Mouse (Mus musculus): ENCODE measurements around the gene Ddb2.

Gene Ddb2

DNA sequence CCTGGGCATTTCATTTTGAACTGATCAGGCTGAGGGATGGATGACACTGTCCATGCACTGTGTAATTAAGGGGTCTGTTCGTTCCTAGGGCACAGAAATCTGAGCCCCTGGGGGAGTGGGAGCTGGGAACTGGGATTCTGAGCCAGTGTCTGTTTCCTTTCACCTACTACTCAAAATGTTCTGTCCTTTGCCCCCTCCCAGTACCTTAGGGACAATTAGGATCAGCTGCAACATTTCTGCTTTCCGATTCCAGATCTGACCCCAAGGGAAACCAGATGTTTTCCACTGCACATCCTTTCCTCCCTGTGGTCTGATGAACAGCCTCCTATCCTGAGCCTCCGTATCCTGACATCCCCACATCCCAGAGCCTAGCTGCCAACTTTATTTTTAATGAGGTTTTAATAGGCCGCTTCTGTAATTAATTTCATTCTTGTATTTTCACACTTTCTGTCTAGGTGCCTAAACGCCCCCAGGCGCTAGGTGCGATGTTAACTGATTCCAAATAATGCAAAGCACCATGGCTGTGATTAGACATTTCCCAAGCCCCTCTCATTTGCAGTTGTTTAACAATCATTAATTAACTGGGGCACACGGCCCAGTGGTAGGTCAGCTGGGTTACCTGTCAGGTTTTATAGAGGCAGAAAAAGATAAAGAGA, 18.1 kb upstream of the Ddb2 start:
- DNase-seq (ENCODE audit: low spot score), result no peak

DNA sequence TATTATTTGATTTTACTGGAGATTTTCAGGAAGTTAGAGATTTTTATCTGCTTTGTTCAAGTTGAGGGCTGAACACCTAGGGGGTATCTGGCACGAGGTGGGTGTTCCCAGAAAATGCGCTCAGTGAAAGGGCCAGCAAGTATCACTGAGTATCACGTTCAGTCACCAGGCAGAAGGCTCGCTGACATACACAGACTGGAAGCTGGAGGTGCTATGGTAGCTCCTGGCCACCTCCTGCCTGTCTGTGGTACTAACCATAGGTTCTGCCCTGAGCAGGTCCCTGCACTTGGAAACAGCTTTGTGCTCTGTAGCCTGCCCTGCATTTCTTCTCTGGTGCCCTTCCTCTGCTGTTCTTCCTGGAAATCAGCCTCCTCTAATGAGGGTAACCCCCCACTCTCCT, 15.7 kb upstream of the Ddb2 start:
- DNase-seq (ENCODE audit: low spot score), result no peak

DNA sequence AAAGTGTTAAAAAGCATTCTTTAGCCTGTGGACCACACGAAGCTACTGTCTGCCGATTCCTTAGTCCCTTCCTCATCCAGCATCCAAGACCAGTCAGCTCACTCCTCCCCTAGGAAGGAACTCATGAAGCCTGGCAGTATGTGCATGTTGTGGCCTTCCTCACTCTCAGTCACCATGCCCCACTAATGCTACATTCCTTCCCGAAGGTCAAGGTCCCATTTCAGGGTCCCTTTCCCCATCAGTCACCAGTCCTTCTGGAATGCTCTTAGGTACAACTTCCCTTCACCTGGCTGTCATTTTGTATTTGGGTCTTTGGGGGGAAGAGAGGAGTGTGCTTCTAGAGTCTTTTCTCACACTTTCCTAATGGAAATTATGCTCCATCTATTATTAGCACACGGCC, 15.2 kb upstream of the Ddb2 start:
- no peak for DNase-seq (ENCODE audit: low spot score)

DNA sequence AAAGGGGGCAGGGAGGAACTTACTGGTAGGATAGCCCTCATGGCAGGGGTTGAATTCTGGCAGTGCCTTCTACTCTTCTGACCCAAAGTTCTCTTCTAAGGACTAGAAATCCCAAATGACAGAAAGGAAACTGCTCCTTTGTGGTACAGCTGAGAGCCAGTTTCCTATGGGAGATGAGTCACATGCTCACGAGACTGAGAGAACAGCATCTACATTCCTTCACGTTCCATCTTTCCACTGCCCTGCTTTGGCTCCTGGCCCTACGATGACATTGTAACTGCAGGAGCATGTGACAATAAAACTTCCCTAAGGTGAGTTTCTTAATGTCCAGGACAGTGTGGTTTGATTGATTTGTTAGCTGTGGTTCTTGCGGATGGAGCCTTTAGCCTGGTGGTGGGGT, 11.6 kb upstream of the Ddb2 start:
- DNase-seq (ENCODE audit: low spot score), result no peak

DNA sequence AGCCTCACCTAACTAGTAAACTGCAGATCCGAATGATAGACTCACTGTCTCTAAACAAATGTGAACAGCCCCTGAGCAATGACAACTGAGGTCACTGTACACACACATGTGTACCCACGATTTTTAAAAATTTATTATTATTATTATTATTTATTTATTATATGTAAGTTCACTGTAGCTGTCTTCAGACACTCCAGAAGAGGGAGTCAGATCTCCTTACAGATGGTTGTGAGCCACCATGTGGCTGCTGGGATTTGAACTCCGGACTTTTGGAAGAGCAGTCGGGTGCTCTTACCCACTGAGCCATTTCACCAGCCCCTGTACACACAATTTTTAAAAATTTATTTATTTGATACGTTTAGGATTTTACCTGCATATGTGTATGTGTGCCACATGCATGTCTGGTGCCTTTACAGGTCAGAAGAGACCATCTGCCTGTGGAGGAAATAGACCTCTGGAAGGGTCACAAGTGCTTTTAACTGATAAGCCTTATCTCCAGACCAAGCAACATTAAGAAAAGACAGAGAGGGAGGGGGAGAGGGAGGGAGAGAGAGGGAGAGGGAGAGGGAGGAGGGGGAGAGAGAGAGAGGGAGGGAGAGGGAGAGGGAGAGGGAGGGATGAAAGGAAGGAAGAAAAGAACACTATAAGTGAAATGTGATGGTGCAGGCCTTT, 7.9 kb upstream of the Ddb2 start:
- no peak for DNase-seq (ENCODE audit: low spot score)

DNA sequence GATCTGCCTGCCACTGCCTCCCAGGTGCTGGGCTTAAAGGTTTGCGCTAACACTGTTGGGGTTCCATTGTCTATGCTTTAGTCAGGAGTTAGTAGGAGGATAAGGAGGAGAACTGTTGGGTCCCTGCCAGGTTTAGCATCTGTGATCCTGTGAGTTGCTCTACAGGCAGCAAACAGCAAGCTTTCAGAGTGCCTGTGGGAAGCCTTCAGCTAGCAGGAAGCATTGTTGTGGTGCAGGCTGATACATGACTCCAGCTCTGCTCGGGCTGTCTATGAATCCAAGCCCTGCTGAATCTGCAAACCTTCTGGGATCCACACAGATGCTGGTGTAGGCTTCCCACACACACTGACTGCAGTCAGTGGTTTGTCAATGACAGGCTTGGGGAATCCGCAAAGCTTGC, 6.6 kb upstream of the Ddb2 start:
- DNase-seq (ENCODE audit: low spot score), result no peak

DNA sequence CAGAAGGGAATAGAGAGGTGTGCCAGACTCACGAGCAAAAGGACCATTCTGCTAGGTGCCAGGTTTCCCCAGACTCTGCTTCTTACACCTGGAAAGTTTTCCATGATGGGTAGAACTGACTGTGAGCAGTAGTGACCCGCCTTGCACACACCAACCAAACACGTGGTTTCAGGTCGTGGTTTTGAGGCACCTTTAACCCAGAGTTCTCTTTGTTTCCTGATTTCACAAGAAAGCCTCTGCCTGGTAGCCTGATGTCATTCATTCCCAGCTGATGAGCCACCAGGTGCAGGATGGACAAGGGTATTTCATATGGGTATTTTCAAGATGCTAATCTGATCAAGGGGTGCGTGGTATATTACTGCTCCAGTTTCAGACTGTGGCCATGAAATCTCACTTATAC, 5.8 kb upstream of the Ddb2 start:
- no peak for DNase-seq (ENCODE audit: low spot score)

DNA sequence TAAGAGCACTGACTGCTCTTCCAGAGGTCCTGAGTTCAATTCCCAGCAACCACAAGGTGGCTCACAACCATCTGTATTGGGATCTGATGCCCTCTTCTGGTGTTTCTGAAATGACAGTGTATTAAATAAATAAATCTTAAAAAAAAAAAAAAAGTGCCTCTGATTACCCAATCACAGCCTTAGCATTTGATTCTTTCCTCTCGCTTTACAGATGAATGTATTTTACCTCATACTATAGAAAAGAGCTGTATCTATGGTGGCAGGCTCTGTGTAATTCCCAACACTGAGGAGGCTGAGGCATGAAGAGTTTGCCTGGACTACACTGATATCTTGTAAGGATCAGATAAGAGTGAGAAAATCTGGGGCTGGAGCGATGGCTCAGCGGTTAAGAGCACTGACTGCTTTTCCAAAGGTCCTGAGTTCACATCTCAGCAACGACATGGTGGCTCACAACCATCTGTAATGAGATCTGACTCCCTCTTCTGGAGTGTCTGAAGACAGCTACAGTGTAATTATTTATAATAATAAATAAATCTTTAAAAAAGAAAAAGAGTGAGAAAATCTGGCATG, 814 bp upstream of the Ddb2 start:
- DNase-seq (ENCODE audit: low spot score), result peak; percentile 61

DNA sequence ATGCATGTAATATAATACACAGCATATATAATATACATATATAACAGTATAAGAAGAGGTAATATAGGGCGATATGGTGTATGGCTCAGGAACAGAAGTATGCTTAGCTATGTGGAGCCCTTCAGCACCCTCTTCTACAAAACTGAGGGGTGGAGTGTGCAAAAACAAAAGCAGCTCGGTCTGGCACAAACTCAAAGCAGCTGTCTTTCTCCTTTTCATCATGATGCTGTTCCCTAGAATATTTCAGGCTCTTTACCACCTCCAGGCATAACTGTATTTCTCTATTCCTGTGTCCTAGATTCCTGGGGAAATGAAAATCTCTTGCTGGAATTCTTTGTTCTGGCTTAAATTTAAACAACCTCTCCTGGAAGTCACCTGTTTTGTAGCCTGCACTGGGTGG, 7.0 kb downstream of the Ddb2 start:
- no peak for DNase-seq (ENCODE audit: low spot score)

DNA sequence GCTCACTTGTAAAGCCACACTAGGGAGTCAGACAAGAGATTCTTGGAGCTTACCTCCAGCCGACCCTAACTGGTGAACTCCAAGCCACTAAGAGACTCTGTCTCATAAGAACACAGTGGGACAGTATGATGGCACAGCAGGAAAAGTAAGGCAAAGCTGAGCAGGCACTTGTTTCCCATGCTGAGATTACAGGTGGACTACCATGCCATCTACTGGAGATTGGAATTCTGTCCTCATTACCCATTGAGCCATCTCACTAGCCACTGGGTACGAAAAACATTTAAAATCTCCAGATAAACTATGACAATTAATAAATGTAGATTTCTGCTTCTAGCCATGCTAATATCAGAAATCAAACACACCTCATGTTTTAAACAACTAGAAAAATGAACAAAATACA, 13.2 kb downstream of the Ddb2 start:
- peak; percentile 28 for DNase-seq (ENCODE audit: low spot score)

DNA sequence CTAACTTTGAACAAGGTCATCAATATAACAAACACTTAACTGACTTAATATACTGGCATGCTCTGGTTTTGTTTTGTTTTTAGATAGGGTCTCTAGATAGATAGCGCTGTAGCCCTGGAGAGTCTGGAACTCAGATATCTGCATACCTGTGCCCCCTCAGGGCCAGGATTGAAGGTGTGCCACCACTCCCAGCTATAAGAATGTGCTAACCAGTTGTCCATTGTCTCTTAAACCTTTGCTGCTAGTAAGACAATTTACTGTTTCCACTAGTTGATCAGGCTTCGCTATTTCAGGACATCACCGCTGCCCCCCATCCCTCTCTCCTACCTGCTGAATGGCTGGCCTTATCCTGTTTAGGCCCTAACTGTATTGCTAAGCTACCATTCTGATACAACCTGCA, 16.3 kb downstream of the Ddb2 start:
- DNase-seq (ENCODE audit: low spot score), result no peak

DNA sequence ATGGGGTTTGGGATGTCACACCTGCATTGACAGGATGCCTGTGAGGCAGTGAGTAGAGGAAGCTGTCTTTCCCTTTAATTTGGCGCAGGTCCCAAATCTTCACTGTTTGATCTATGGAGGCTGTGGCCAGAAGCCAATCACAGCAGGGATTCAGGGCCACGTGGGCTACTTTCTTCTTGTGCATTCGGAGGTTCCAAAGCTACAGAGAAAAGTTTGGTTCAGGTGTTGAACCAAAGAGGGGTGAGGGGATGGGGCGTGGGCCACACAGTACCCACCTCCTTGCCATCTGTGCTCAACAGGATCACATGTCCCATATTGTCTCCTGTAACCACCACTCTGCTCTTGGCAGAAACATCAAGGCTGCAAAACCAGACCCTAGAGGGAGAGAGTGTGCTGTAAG, 19.8 kb downstream of the Ddb2 start:
- no peak for DNase-seq (ENCODE audit: low spot score)

DNA sequence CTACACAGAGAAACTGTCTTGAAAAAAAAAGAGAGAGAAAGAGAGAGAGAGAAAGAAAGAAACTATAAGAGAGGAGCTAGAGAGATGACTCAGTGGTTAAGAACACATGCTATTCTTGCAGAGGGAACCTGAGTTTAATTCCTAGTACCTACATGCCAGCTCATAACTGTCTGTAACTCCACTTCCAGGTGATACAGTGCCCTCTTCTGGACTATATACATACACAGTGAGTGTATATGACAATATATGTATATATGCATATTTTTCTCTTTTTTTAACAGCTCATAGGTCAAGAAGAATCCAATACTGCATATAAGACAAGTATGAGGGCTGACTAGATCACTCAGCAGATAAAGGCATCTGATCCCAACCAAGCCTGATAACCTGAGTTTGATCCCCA, 23.5 kb downstream of the Ddb2 start:
- DNase-seq (ENCODE audit: low spot score), result no peak

DNA sequence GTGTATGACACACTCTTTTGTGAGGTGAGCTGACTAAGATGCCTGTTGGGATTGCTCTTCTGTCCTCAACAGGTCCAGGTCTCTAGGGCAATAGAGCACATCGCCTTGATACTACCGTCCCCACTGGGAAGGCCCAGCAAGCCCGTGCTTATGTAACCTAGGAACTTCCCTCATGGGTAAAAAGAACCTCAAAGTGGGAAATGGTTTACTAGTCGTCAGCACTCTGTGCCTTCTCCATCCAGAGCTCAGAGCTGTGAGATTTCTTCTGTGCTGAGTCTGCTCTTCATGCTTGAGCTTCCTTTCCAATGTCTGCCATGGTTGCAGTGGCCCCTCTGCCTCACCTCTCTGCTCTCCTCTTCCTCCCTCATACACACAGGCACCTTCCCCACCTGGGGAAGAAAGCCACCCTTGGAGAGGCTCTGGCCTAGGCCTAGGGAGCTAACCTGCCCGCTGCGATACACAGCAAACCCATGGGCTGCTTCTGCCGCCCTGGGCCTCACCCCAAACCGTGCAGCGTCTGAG, 30.5 kb downstream of the Ddb2 start:
- DNase-seq (ENCODE audit: low spot score), result no peak

DNA sequence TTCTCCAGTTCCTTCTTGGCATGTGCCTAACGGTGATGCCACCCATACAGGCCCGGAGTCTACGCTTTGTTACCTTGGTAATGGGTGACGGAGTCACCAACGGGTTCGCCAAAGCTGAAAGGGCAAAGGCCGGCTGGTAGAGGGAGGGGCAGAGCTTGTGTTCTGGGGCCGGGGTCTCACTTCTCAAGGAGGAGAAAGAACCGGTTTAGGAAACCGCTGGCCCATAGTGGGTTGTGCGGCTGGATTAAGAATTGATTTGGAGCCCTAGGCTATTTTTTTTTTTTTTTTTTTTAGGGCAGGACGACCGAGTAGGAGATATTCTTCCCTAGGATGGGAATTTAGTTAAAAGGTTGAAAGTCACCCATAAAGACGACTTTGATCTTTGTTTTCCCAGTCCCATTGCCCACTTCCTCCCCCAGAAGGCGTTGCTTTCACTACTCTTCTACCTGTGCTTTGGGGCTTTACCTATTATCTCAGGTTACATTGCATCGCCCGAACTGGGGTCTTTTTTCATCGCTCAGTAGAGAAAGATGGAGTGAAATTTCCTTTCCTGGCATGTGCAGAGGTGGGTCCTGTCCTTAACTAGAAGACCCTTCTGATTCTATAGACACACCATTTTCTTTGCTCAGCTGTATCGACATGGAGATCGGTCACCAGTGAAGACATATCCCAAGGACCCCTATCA, 33.7 kb downstream of the Ddb2 start:
- no peak for DNase-seq (ENCODE audit: low spot score)

DNA sequence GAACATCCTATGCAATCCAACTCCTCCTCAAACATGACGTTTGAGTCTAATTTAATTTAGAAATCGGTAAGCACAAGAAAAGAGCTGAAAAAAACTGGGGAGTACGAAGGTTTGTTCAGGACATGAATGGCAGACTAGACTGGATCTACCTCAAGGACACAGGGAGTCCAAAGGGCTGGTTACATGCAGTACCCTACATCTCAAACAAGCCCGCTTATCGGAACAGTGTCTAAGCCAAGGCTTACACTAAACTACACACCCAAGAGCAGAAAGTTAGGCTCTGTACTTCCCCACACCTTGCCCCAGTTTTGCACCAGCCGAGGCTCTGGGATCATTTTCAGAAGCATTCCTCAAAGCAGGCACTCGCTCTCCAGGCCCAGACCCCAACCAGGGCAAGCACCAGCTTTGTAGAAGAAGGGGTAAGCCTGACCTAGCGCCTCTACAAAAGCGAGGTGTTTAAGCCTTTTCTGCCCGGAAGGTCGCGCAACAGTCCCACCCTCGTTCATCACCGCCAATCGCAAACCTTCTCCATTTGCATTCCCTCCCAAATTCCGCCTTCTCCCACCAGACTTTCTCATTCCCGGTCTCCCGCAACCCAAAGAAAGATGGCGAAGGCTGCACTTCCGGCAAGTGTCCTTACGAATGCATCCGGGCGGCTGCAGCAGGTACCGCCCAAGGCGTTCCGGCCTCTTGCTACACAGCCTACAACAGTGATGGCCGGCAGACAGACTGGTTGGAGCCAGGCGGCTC, 34.4 kb downstream of the Ddb2 start, which contains the start of the genes Nr1h3 and Acp2:
TSS of gene Nr1h3 (minus strand) at position 613 of the 750 bp plus-strand sequence.
TSS of gene Acp2 (plus strand) at position 664 of the 750 bp plus-strand sequence.
- DNase-seq (ENCODE audit: low spot score), result peak; percentile 96

DNA sequence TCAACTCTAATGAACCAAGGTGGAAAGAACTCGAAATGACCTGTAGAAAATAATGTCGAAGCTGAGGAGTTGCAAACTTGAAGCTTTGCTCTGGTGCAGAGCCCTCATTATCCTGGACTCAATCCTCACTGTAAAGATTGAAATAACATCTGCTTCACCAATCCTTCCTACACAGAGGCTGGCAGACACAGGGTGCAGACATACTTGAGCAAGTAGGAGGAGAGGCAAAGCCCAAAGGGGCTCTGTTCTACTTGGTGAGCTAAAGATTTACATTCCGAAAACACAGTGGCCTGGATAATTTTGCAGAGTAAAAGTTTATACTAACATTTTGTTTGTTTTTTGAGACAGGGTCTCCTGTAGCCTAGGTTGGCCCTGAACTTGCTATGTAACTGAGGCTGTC, 37.9 kb downstream of the Ddb2 start:
- no peak for DNase-seq (ENCODE audit: low spot score)

DNA sequence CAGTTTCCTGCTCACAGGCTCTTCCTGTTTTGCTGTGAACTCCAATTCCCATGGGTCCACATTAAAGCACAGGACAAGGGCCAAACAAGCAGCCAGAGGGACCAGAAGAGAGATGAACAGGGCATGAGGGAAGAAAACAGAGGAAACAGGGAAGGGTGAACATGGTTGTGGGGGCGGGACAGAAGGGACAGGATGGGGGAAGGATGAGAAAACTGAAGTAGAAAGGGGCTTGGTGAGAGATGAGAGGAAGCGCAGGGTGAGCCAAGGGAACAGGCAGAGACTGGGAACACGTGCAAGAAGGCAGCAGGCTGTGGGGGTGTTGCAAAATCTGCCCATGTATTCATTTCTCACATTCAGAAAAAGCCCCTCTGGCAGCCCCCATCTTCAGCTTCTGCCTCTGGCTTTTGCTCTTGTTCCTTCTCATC, 40.2 kb downstream of the Ddb2 start:
- no peak for DNase-seq (ENCODE audit: low spot score)

DNA sequence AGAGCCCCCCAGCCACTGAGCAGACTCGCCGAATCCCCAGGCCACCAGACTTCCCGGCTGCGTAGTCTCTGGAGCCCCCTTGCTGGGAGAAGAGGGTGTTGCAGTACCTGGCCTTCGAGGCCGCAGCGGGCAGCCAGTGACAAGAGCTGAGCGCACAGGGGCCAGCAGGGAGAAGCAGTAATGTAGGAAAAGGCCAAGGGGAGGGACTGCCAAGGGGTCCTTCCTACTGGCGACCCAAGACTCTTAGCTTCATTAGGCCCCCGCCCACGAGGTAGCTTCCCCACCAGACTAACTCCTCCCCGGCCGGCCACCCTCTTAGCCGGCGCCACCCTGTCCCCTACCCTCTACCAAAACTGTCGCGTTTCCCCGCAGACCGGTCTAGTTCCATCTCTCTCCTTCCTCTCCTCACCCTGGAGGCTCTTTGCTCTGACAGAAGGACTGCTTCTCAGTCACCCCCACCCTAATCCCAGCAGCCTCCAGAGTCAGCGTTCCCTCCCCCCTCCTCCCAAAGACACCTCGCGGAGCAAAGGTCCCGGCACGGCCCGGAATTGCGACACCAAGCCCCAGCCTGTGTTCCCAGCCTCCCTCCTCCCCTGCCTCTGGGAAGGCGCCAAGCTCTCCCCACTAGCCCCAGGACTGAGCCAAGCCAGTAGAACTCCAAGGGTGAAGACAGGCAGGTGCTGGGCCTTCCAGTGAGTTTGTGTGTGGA, 42.0 kb downstream of the Ddb2 start:
- DNase-seq (ENCODE audit: low spot score), result peak; percentile 80

DNA sequence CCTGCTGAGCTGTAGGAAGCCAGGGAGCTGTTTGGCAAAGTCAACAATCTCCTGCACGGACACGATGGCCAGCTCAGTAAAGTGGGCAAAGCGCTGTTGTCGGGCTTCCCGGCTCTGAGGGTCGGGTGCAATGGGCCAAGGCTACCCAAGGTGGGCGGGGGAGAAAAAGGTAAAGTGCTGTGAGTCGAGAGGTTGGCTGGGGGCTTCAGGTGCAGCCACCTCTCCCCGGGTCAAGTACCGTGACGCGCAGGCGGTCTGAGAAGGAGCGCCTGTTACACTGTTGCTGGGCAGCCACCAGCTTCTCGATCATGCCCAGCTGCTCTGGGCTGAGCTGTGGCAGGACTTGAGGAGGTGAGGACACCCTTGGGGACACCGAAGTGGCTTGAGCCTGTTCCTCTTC, 46.3 kb downstream of the Ddb2 start:
- no peak for DNase-seq (ENCODE audit: low spot score)

DNA sequence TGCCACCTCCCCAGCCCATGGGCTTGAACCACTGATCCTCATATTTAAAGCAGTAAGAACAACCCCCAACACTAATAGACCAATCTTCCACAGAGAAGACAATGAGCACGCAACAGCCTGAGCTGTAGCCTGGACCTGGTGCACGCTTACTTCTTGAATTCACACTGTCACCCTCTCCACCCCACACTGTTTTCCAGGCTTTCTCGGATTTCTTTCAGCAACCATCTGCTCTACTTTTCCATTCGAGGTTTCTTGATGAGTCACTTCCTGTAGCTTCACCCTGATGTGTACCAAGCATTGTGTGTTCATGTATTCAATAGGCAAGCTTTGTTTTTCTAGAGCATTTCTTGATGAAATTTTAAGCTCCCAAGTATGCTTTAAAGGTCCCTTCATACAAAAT, 49.4 kb downstream of the Ddb2 start:
- no peak for DNase-seq (ENCODE audit: low spot score)
